Mouse (Mus musculus) layer of hippocampus, adult 9-11 months (tissue): ENCODE measurements around the gene Tcerg1l.

Source experiments
- DNase-seq: peaks from one replicate; pipeline ENCODE4 v3.0.0; 2022

Gene Tcerg1l

GRCm38 (mm10) chr7:138356655-138357449, 40.7 kb downstream of the Tcerg1l start:
- DNase-seq: no peak

- no peak for DNase-seq
Observed at GRCm38 (mm10) chr7:138345451-138345850, 52.1 kb downstream of the Tcerg1l start.

- no peak for DNase-seq
Observed at GRCm38 (mm10) chr7:138338451-138338850, 59.1 kb downstream of the Tcerg1l start.

- no peak for DNase-seq
Observed at GRCm38 (mm10) chr7:138337946-138338345, 59.6 kb downstream of the Tcerg1l start.

GRCm38 (mm10) chr7:138332504-138333168, 64.9 kb downstream of the Tcerg1l start:
- no peak for DNase-seq

- no peak for DNase-seq
Observed at GRCm38 (mm10) chr7:138331266-138331665, 66.3 kb downstream of the Tcerg1l start.

- peak; percentile 42 for DNase-seq
Observed at GRCm38 (mm10) chr7:138328637-138329036, 68.9 kb downstream of the Tcerg1l start.

- no peak for DNase-seq
Observed at GRCm38 (mm10) chr7:138326760-138327159, 70.8 kb downstream of the Tcerg1l start.

GRCm38 (mm10) chr7:138313733-138314132, 83.8 kb downstream of the Tcerg1l start:
- DNase-seq: no peak

GRCm38 (mm10) chr7:138306126-138306525, 91.4 kb downstream of the Tcerg1l start:
- DNase-seq: no peak

GRCm38 (mm10) chr7:138284790-138285189, 112.7 kb downstream of the Tcerg1l start:
- DNase-seq: no peak

GRCm38 (mm10) chr7:138275263-138275662, 122.3 kb downstream of the Tcerg1l start:
- DNase-seq: no peak

GRCm38 (mm10) chr7:138271328-138271727, 126.2 kb downstream of the Tcerg1l start:
- DNase-seq: no peak

- no peak for DNase-seq
Observed at GRCm38 (mm10) chr7:138269386-138269785, 128.1 kb downstream of the Tcerg1l start.

GRCm38 (mm10) chr7:138267976-138268646, 129.4 kb downstream of the Tcerg1l start:
- no peak for DNase-seq

- DNase-seq: peak; percentile 4
Observed at GRCm38 (mm10) chr7:138248612-138249011, 148.9 kb downstream of the Tcerg1l start.

- peak; percentile 4 for DNase-seq
Observed at GRCm38 (mm10) chr7:138248176-138248575, 149.4 kb downstream of the Tcerg1l start.

- DNase-seq: no peak
Observed at GRCm38 (mm10) chr7:138246684-138247083, 150.8 kb downstream of the Tcerg1l start.

GRCm38 (mm10) chr7:138242229-138242628, 155.3 kb downstream of the Tcerg1l start:
- no peak for DNase-seq

- no peak for DNase-seq
Observed at GRCm38 (mm10) chr7:138237708-138238225, 159.8 kb downstream of the Tcerg1l start.

- no peak for DNase-seq
Observed at GRCm38 (mm10) chr7:138224252-138224651, 173.3 kb downstream of the Tcerg1l start.

GRCm38 (mm10) chr7:138222951-138223350, 174.6 kb downstream of the Tcerg1l start:
- DNase-seq: no peak

GRCm38 (mm10) chr7:138217556-138218098, 179.9 kb downstream of the Tcerg1l start:
- DNase-seq: no peak
